Mouse (Mus musculus): ENCODE measurements around the gene Gramd1a.

The Gramd1a gene

DNA sequence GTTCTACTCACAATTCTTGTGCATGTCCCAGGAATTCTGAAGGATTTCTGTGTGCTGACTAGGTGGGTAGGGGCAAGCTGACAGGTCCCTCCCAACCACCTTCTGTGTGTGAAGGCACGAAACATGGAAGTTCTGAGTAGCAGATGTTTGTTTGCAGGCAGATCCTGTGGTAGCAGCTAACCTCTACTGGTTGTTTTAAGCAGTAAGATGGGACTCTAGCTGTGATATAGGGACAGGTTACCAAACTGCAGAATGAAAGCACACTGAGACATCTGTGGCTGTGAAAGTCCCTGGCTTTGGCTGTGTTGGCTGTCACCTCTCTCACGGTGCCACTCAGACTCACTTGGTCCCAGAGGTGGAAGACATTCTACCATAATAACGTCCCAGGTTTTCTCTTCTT, 5.5 kb upstream of the Gramd1a start:
- Histone ChIP-seq H3K27me3 (ENCODE audit: control insufficient read depth, insufficient read depth, low read length, poor library complexity, severe bottlenecking) (no peaks in the 10 kb centered on the region), H3K36me3 (ENCODE audit: control insufficient read depth, insufficient read depth, low read length, poor library complexity, severe bottlenecking) (no peaks in the 10 kb centered on the region)
- no peak for DNase-seq (ENCODE audit: low read depth, low spot score)

DNA sequence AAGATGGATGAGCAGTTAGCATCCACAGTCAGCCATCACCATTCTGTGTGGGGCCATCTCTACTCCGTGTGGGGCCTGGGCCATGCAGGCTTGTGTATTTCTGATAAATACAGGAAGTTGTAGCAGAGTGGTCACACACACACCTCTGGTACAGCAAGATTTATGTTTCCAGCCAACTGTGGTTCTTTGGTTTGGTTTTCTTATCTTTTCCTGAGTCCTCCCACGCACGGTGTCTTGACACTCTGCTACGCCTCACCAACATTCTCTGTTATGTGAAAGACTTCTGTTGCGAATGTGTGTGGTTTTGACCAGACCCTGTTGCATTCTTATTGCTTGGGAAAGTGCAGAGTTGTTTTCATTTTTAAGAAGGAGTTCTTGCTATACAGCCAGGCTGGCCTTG, 5.1 kb upstream of the Gramd1a start:
- Histone ChIP-seq H3K36me3 (ENCODE audit: control insufficient read depth, insufficient read depth, low read length, poor library complexity, severe bottlenecking) (no peaks in the 10 kb centered on the region), H3K27me3 (ENCODE audit: control insufficient read depth, insufficient read depth, low read length, poor library complexity, severe bottlenecking) (no peaks in the 10 kb centered on the region)
- peak; percentile 57 for DNase-seq (ENCODE audit: low read depth, low spot score)

DNA sequence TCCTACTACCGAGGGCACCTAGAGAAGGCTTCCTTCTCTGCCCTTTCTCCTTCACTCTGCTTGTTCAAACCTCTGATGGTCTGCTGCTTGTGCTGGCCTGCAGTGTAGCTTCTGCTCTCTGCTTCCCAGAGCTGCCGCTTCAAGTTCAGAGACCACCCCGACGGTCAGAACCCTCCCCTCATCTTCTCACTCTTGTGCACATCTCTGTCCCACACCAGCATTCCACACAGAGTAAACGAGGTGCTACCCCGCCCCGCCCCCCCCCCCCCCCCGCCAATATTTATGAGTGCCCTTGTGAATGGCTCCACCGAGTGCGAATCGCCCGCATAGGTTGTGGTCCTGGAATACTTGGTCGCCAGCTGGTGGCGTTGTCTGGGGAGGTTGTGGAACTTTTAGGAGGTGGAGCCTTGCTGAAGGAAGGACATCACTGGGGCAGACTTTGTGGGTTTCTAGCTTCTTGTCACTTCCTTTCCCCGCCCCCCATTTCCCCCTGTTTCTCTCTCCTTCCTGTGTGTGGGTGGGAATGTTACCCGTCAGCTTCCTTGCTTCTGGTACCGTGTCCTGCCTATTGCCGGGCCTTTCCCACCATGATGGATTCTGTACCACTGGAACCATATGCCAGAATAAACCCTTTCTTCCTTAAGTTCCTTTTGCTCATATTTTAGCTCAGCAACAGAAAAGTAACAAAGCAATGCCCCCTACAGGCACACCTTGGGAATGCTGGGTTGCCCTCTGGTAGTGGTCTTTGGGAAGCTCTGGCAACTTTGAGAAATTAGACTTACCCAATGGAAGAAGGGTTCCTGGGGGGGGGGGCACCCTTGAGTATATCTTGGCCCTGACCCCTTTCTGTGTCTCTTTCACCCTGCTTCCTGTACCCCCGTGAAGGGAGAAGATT, 585 bp upstream of the Gramd1a start:
- DNase-seq (ENCODE audit: low read depth, low spot score): peak; percentile 83
- no peaks in the 10 kb centered on the region for H3K36me3 ChIP-seq (ENCODE audit: control insufficient read depth, insufficient read depth, low read length, poor library complexity, severe bottlenecking)

DNA sequence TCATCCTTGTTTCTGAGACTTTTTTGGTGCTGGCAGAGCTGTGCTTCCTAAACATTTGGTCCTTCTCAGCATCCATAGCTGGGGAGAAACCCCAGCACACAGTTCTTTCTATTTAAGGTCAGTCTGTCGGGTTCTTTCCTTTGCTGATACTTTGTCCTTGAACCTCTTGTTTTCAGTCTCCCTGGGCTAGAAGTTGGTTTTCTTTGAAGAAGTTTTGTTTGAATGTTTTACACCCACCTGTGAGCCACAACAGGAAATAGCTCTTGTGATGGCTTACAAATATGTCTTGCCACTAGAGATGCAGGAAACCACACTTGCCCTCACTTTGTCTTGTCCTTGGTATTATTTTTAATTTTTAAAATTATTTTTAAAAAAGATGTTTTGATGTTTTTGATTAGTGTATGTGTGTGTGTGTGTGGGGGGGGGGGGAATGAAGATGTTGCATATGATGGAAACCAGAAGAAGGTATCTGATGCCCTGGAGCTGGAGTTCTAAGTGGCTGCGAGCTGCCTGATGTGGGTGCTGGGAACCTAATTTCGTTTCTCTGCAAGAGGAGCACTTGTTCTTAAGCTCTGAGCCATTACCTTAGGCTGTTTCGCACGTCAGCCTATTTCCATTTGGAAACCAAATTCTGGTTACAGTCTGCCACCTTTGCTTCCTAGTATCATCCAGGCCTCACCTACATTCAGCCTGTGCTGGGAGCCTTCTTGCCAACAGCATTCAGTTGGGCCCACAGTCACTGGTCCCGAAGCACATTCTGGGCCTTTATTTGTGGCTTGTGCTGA, 2.0 kb downstream of the Gramd1a start:
- DNase-seq (ENCODE audit: low read depth, low spot score): peak; percentile 38
- H3K36me3 ChIP-seq (ENCODE audit: control insufficient read depth, insufficient read depth, low read length, poor library complexity, severe bottlenecking): no peaks in the 10 kb centered on the region
- H3K27me3 ChIP-seq (ENCODE audit: control insufficient read depth, insufficient read depth, low read length, poor library complexity, severe bottlenecking): no peaks in the 10 kb centered on the region

More for the DNA sequence above, 585 bp upstream of the Gramd1a start:
- H3K27me3 ChIP-seq (ENCODE audit: control insufficient read depth, insufficient read depth, low read length, poor library complexity, severe bottlenecking): no peaks in the 10 kb centered on the region

DNA sequence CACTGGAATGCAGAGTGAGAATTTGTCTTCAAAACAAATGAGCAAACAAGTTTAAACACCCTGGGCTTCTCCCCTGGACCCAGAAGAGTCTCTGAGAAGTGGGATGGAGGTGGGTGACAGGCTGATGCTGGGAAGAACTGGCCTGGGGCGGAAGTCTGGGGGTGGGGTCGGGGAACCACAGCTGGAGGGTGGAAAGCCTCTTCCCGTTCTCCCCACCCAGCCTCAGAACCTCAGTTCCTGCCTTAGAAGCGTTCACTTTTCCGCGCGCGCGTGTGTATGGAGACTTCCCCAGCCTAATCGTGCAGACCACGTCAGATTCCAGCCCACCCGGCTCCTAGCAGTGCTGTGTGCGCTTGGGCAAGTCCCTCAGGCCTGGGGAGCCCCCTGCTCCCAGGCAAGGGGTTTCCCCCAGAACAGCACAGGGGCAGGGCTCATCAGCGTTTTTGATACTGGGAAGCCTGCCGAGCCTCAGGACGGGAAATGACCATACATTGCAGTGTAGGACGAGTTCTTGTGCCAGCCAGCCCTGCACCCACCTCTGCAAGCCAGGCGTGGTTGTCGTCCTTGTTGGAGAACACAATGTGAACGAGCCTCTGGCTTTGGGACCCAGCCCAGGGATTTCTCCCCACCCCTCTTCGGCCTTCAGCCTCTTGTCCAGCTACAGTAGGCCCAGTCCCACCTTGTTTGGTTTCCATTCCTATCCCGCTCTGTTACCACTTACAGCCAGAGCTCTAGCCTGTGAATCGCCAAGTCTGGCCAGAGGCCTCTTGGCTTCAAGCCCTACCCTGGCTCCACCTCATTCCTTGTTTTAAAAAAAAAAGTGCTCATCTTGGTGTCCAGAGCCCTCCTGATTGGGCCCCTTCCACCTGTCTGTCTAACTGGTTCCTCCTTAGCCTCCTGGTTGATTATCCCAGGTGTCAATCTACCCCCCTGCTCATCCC, 4.1 kb downstream of the Gramd1a start:
- Histone ChIP-seq H3K27me3 (ENCODE audit: control insufficient read depth, insufficient read depth, low read length, poor library complexity, severe bottlenecking) (no peaks in the 10 kb centered on the region), H3K36me3 (ENCODE audit: control insufficient read depth, insufficient read depth, low read length, poor library complexity, severe bottlenecking) (no peaks in the 10 kb centered on the region; the same call in 1 of the 2 replicates)
- peak; percentile 75 for DNase-seq (ENCODE audit: low read depth, low spot score)

DNA sequence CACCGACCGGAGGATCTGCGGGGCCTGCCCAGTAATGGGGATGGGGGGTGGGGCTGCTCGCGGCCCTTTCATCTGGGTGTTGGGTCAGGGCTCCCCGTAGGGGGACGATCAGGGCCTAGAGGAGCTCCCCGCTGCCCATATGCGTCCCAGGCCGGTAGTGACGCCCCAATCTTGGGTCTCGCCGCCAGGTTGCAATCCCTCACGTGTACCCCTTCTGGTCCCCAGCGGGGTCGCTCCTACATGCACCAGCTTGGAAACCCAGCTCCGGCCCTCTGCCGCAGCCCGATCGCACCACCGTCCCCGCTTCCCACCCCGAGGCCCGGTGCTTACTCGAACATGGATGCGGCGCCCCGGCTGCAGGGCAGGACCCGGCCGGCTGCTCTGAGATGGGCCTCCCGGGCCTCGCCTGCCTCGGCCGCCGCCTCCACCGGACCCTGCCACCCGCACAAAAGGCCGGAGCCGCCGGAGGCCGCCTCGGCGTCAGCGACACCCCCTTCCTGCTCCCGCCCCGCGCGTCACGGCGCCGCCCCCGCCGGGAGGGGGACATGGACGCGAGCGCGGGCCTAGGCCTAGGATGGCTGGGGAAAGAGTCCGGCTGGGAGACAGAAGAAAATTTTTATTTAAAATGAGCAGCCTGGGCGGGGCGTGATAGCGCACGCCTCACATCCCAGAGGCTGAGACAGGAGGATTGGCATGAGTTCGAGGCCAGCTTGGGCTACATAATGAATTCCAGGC, 5.0 kb downstream of the Gramd1a start:
- Histone ChIP-seq H3K36me3 (ENCODE audit: control insufficient read depth, insufficient read depth, low read length, poor library complexity, severe bottlenecking) (no peaks in the 10 kb centered on the region; the same call in 1 of the 2 replicates), H3K27me3 (ENCODE audit: control insufficient read depth, insufficient read depth, low read length, poor library complexity, severe bottlenecking) (no peaks in the 10 kb centered on the region)
- DNase-seq (ENCODE audit: low read depth, low spot score): peak; percentile 73

DNA sequence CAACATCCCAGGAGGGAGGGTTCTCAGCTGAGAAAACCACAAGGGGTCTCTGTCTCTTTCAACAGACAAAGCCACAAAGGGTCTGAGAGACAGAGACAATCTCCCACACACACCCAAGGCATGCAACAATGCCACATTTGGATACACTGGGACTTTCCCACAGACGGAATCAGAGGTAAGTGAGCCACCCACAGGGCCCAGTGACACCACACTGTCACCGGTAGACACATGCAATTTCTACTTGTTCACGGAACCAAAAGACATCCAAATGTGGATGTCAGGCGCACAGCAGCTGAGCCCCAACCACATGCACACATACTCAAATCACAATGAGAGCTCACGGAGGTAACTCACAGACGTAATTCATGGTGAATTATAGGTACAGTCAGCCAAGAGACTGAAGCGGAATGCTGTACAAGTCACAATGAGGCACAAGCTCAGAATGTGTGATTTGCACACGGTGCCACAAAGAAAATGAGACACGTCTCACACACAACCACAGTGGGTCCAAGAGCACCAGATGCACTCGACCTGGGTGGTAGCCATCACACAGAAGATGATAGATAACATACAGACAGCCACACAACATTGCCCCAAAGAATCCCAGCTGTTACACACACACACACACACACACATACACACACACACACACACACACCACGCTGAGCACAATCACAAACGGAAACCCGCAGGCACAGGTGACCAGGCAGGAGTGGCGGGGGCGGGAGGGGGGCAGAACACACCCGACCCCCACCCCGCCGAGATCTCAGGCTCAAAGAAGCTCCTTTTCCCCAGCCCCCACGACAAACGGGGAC, 5.7 kb downstream of the Gramd1a start:
- Histone ChIP-seq H3K36me3 (ENCODE audit: control insufficient read depth, insufficient read depth, low read length, poor library complexity, severe bottlenecking) (no peaks in the 10 kb centered on the region; the same call in 1 of the 2 replicates), H3K27me3 (ENCODE audit: control insufficient read depth, insufficient read depth, low read length, poor library complexity, severe bottlenecking) (no peaks in the 10 kb centered on the region)
- peak; percentile 73 for DNase-seq (ENCODE audit: low read depth, low spot score)

DNA sequence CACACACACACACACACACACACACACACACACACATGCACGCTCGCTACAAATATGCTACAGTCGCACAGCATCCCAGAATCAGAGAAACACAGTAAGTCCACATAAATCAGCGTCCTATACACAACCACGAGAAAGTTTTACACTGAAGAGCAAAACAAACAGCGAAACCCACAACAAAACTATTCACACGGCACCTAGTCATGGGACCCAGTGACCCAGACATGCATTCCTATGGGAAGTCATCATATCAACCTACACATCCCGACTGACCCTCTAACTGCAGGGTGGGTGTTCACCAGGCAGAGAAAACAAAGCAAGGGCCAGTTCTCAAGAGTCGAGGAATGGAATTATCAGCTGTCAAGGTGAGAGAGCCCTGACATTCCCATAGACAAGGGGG, 6.4 kb downstream of the Gramd1a start:
- Histone ChIP-seq H3K36me3 (ENCODE audit: control insufficient read depth, insufficient read depth, low read length, poor library complexity, severe bottlenecking) (no peaks in the 10 kb centered on the region; the same call in 1 of the 2 replicates), H3K27me3 (ENCODE audit: control insufficient read depth, insufficient read depth, low read length, poor library complexity, severe bottlenecking) (no peaks in the 10 kb centered on the region)
- no peak for DNase-seq (ENCODE audit: low read depth, low spot score)

DNA sequence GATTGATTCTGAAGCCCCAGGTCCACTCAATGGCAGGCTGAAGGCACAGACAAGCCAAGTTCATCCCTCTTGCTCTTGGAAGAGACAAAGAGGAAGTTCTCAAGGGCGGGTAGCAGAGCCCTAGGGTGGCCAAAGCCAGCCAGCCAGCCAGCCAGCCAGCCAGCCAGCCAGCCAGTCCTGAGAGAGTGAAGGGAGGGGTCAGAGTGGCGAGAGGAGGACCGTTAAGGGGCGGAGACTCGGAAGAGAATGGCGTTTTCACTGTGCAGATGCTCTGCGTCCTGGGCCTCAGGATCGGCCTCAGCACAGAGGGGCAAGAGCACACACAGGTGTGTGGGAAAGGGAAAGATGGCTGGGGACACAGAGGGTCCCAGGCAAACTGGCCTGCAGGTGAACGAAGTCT, 6.9 kb downstream of the Gramd1a start:
- DNase-seq (ENCODE audit: low read depth, low spot score): peak; percentile 79
- Histone ChIP-seq H3K27me3 (ENCODE audit: control insufficient read depth, insufficient read depth, low read length, poor library complexity, severe bottlenecking) (no peaks in the 10 kb centered on the region), H3K36me3 (ENCODE audit: control insufficient read depth, insufficient read depth, low read length, poor library complexity, severe bottlenecking) (no peaks in the 10 kb centered on the region; the same call in 1 of the 2 replicates)

DNA sequence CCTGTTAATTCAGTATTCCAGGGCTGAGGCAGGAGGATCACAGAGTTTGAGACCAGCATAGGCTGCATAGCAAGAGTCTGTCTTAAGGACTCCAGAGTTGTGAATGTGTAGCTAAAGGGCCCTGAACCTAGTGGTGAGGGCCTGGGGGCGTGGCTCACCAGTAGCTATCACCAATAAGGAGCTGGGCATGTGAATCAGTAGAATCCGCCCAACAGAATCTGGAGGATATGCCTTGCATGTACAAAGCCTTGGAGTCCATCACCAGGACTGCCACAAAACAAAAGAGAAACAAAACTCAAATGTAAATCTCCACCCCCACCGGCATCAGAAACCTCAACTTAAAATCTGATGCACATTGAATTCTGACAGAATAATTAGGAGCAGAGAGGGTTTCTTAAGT, 7.6 kb downstream of the Gramd1a start:
- H3K27me3 ChIP-seq (ENCODE audit: control insufficient read depth, insufficient read depth, low read length, poor library complexity, severe bottlenecking): no peaks in the 10 kb centered on the region
- H3K36me3 ChIP-seq (ENCODE audit: control insufficient read depth, insufficient read depth, low read length, poor library complexity, severe bottlenecking): peaks cover 3% of the 10 kb centered on the region
- no peak for DNase-seq (ENCODE audit: low read depth, low spot score)

DNA sequence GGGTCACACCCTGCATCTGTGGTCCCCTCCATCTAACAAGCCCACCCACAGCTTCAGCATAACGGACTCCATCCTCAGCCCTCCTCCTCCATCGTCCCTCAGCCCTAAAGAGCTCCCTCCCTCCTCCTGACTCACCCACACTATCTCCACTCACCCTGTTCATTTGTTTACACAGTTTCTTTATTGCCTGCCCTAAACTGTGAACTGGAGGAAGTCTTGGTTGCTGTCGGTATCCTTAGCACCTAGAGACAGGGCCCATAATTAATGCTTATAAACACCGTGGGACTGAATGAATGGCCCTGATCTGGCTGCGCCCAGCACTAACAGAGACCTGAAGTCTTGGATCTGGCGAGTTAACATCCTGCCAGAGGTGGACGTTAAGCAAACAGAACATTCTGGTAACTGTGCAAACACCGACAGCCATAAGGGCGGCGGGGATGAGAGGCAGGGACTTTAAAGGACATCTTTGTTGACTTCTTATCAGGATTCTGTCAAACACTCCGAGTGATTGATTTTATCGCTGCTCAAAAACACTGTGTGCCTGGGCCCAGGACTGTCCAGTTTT, 10.0 kb downstream of the Gramd1a start:
- peaks cover 3% of the 10 kb centered on the region for H3K36me3 ChIP-seq (ENCODE audit: control insufficient read depth, insufficient read depth, low read length, poor library complexity, severe bottlenecking)
- no peaks in the 10 kb centered on the region for H3K27me3 ChIP-seq (ENCODE audit: control insufficient read depth, insufficient read depth, low read length, poor library complexity, severe bottlenecking)
- DNase-seq (ENCODE audit: low read depth, low spot score): no peak

DNA sequence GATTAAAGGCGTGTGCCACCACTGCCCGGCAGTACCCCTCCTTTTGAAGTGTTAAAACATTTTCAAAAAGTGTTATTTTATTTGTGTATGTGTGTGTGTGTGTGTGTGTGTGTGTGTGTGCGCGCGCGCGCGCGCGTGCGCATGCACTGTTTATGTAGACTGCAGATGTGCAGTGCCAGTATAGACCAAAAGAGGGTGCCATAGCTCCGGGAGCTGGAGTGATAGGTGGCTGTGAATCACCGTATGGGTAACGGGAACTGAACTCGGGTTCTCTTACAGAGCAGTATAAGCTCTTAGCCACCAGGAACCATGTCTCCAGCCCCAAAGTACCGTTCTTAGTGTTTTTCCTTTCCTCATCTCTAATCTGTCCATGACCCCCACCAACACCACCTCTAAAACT, 10.8 kb downstream of the Gramd1a start:
- Histone ChIP-seq H3K36me3 (ENCODE audit: control insufficient read depth, insufficient read depth, low read length, poor library complexity, severe bottlenecking) (peaks cover 3% of the 10 kb centered on the region), H3K27me3 (ENCODE audit: control insufficient read depth, insufficient read depth, low read length, poor library complexity, severe bottlenecking) (no peaks in the 10 kb centered on the region)
- DNase-seq (ENCODE audit: low read depth, low spot score): no peak

DNA sequence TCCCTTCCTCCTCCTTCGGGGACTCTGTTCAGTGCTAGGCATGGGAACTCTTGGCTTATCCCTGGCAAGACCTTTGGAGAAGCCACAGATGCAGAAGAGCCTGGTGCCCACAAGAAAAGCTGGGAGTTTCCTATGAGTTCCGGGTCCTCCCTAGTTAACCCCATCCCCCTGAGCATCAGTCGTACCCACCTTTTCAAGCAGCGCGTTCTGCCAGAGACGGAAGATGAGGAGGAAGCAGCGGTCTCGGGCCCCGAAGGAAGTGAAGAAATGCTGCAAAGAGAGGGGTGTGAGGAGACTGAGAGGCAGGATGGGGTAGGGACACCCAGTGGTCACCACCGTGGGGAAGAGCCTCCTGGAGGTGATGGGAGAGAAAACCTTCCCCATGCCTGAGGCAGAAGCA, 14.8 kb downstream of the Gramd1a start:
- Histone ChIP-seq H3K36me3 (ENCODE audit: control insufficient read depth, insufficient read depth, low read length, poor library complexity, severe bottlenecking) (peaks cover 8% of the 10 kb centered on the region), H3K27me3 (ENCODE audit: control insufficient read depth, insufficient read depth, low read length, poor library complexity, severe bottlenecking) (no peaks in the 10 kb centered on the region)
- no peak for DNase-seq (ENCODE audit: low read depth, low spot score)

Measured in splenic B cell, adult 2 months (primary cell).